Mouse (Mus musculus): ENCODE results near the gene Kif26b. TPM values are rescaled to one million over a fixed set of nuclear protein-coding genes. Genes with fewer than 3 reads are reported as not detected.

Gene Kif26b
- polyA plus RNA-seq, 1 experiment from 2014 or later, result 4.9 TPM

DNA sequence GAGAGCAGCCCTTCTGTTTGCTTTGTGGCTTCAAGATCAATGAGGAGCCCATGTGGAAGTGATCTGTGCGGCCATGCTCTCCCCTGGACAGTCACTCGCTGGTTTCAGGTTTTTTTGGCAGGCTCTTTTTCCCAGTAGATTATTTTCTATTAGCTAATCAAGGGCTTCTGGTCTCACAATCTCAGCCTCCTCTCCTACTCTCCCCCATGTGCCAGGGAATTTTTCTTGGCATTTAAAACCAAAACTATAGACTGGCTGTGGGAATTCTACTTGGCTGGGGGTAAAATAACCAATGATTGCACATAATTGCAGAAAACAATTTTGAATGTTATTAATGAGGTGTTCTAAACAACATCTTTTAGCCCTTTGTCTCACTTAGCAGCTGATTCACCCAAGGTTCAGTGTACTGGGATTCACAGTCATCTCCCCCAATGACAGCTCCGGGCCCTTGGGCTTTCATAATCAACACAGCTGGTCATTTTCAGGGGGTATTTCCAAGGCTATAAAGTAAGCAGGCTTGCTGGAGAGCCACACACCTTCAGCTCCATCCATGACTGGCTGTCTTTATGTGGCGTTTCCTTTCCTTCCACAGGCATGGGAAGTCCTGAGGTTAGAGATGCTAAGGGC, 44.6 kb downstream of the Kif26b start:
- no peak for ATAC-seq
- no peaks in the 10 kb centered on the region for H3K9me3 ChIP-seq
- no peak overlapping the region for H3K4me2 ChIP-seq (replicated peaks)
- no peaks in the 10 kb centered on the region; the same call in 1 of the 2 replicates for H3K27me3 ChIP-seq (replicated peaks)
- WGBS, result 81% methylated on average over 4 of the region's 4 CpGs
- 0 out of 2 replicates have a peak, but pooled peaks cover 2% of the 10 kb centered on the region for H3K36me3 ChIP-seq
- peaks cover 5% of the 10 kb centered on the region; the same call in 1 of the 2 replicates for H3K4me1 ChIP-seq (replicated peaks)
- H3K27ac ChIP-seq, result no peak overlapping the region
- H3K9ac ChIP-seq, result no peak overlapping the region
- H3K4me3 ChIP-seq (replicated peaks), result no peak overlapping the region

DNA sequence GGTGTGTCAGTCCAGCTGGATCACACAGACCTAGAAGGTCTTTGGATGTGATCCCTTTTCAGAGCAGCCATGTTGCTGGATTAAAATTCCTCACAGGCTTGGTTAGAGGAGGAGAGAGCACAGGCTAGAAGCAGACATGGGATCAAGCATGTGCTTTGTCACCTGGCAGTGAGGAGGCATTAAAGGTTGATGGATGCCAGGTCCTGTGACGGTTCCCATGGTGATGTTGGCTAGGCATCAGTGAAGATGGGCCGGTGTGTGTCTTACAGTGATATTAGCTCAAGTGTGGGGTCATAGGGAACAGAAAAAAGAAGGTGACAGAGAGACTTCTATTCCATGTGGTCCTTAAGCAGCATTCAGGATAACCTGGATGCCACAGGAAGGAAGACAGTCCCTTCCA, 46.8 kb downstream of the Kif26b start:
- 79% methylated on average over 2 of the region's 2 CpGs for WGBS
- no peak for ATAC-seq
- no peak overlapping the region for H3K27ac ChIP-seq
- H3K9ac ChIP-seq, result no peak overlapping the region
- H3K4me1 ChIP-seq (replicated peaks), result no peaks in the 10 kb centered on the region
- H3K4me3 ChIP-seq (replicated peaks), result no peak overlapping the region
- no peaks in the 10 kb centered on the region; the same call in 1 of the 2 replicates for H3K27me3 ChIP-seq (replicated peaks)
- 0 out of 2 replicates have a peak, but pooled peaks cover 2% of the 10 kb centered on the region for H3K36me3 ChIP-seq
- no peaks in the 10 kb centered on the region for H3K9me3 ChIP-seq
- no peak overlapping the region for H3K4me2 ChIP-seq (replicated peaks)

DNA sequence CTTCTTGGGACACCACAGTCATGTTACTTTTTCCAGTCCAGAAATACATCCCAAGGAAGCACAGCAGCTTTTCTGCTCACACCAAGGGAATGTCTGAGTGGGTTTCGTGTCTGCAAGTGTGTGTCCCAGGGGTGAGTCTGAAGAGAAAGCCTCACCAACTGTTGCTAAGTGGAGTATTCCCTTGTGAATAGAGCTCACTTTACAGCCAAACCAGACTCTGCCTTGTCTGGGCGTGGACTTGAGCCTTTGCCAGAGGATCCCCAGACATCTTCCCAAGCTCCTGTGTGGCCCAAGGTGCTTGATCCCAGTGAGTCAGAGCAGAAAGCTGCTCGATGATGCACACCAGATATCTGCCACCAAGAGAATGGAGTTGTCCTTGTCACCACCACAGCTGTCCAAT, 48.0 kb downstream of the Kif26b start:
- Histone ChIP-seq H3K4me1 (replicated peaks) (no peaks in the 10 kb centered on the region), H3K27me3 (replicated peaks) (no peaks in the 10 kb centered on the region), H3K36me3 (0 out of 2 replicates have a peak, but pooled peaks cover 2% of the 10 kb centered on the region), H3K9ac (no peak overlapping the region), H3K4me3 (replicated peaks) (no peak overlapping the region), H3K9me3 (no peaks in the 10 kb centered on the region), H3K4me2 (replicated peaks) (no peak overlapping the region), H3K27ac (no peak overlapping the region)
- no peak for ATAC-seq
- WGBS, result 68% methylated on average over 3 of the region's 3 CpGs

DNA sequence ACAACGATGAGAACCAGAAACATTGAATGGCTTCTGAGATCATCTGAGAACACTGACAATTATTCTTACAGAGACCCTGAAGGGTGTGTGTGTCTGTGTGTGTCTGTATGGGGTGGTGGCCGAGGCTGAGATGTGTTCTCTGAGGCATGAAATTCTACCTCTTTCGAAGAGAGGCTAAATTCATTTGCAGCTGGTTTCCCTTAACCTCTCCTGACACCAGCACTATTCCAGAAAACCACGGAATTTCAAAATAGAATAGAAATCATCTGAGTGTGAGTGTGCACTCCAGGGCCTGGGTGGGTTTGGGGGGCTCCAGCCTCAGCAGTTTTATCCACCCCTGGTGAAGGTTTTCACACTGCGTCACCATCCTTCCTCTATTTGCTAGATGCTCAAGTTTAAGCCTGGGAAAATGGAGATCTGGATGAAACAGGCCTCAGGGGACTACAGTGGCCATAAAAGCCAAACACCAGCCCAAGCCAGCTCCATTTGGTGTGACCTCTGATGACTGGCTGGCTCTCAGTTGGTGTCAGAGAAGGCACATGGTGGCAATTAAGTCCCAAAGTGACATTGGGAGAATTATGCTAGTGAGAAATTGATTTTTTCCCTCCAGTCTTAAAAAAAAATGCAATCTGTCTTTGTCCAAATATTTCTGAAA, 56.6 kb downstream of the Kif26b start:
- peaks cover 4% of the 10 kb centered on the region for H3K4me1 ChIP-seq (replicated peaks)
- H3K4me3 ChIP-seq (replicated peaks), result no peak overlapping the region
- no peaks in the 10 kb centered on the region for H3K9me3 ChIP-seq
- WGBS, result 70% methylated on average over 5 of the region's 5 CpGs
- ATAC-seq, result no peak
- H3K27ac ChIP-seq, result no peak overlapping the region
- no peak overlapping the region for H3K9ac ChIP-seq
- H3K4me2 ChIP-seq (replicated peaks), result no peak overlapping the region
- no peaks in the 10 kb centered on the region for H3K36me3 ChIP-seq
- H3K27me3 ChIP-seq (replicated peaks), result no peaks in the 10 kb centered on the region

DNA sequence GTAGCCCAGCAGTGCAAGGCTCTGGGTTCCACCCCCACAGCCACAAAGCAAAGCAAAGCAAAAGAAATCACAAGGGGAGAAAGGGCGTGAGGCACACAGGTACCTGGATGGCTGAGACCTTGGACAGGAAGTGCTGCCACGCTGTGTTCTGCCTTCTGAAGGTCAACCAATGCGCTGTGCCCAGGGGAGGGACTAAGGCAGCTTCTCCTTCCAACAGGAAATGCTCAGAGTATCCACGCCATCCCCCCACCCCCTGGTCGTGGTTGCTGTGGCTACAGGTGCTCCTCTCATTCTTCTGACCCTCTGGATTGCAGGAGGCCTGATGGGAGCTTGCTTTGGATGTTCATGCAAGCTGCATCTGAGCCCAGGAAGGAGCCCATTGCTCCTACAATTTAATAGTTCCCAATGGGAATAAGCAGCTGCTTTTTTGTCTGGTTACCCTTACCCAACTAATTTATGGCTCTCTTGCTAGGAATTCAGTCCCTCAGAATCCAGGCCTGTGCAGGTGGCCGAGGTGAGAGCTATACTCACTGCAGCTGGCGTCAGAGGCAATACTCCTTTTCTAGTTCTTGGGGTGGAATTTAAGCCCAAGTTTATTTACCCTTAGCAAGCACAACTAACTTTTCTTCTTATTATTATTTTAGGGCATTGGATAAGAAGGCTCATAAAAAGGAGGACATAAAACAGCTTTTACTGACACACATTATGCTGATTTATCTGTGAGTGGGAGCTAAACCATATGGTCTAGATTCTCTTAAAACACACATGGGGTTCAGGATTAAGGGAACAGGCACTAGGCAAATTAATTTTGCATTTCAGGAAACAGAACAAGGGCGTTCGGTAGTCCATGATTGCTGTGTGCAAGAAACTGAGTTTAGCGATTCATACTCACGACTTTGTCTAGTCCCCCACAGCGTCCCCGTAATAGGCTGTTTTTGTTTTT, 61.6 kb downstream of the Kif26b start:
- H3K4me1 ChIP-seq (replicated peaks), result peaks cover 5% of the 10 kb centered on the region
- no peak overlapping the region for H3K9ac ChIP-seq
- WGBS, result 62% methylated on average over 13 of the region's 13 CpGs
- H3K9me3 ChIP-seq, result no peaks in the 10 kb centered on the region
- ATAC-seq, result peak; percentile 83
- H3K4me2 ChIP-seq (replicated peaks), result peak overlapping the region; percentile 30; the same call in 1 of the 2 replicates
- no peak overlapping the region for H3K4me3 ChIP-seq (replicated peaks)
- H3K27me3 ChIP-seq (replicated peaks), result no peaks in the 10 kb centered on the region
- no peaks in the 10 kb centered on the region for H3K36me3 ChIP-seq
- H3K27ac ChIP-seq, result no peak overlapping the region

DNA sequence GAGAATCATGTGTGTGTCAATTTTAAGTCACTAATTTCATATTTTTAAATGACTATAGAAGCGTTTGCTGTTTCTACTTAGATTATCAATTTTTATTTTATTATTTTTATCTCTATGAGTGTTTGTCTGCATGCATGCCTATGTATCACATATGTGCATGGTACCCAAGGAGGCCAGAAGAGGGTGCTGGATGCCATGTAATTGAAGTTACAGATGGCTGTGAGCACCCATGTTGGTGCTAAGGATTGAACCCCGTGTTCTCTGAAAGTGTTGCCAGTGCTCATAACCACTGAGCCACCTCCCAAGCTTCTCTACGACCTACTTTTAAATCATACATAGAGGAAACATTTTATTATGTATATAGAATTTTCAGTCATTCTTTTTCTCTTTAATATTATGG, 68.2 kb downstream of the Kif26b start:
- Histone ChIP-seq H3K27me3 (replicated peaks) (no peaks in the 10 kb centered on the region), H3K4me1 (replicated peaks) (no peaks in the 10 kb centered on the region), H3K27ac (no peak overlapping the region), H3K4me3 (replicated peaks) (no peak overlapping the region), H3K4me2 (replicated peaks) (no peak overlapping the region), H3K9ac (no peak overlapping the region), H3K36me3 (no peaks in the 10 kb centered on the region), H3K9me3 (no peaks in the 10 kb centered on the region)
- no peak for ATAC-seq
- 94% methylated on average over 3 of the region's 3 CpGs for WGBS

DNA sequence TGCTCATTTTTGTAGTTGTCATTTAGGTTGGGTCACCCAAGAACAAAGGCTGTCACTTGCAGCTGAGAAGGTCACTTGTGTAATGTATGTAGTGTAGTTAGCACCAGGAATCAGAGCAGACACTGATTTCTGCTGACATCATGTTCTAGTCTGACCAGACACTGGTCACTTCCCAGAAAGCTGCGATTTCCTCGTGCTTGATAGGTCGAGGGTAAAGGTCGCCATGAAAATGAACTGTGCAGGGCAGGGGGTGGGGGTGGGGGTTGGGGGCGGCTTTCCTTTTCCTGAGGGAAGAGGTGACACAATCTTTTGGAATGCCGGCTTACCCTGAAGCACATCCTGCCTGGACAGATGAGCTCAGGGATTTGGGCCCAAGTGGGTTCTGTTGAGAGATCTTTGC, 68.8 kb downstream of the Kif26b start:
- Histone ChIP-seq H3K27me3 (replicated peaks) (no peaks in the 10 kb centered on the region), H3K9me3 (no peaks in the 10 kb centered on the region), H3K27ac (no peak overlapping the region), H3K4me1 (replicated peaks) (no peaks in the 10 kb centered on the region), H3K4me3 (replicated peaks) (no peak overlapping the region), H3K36me3 (no peaks in the 10 kb centered on the region), H3K9ac (no peak overlapping the region), H3K4me2 (replicated peaks) (no peak overlapping the region)
- 44% methylated on average over 6 of the region's 6 CpGs for WGBS
- ATAC-seq, result no peak

DNA sequence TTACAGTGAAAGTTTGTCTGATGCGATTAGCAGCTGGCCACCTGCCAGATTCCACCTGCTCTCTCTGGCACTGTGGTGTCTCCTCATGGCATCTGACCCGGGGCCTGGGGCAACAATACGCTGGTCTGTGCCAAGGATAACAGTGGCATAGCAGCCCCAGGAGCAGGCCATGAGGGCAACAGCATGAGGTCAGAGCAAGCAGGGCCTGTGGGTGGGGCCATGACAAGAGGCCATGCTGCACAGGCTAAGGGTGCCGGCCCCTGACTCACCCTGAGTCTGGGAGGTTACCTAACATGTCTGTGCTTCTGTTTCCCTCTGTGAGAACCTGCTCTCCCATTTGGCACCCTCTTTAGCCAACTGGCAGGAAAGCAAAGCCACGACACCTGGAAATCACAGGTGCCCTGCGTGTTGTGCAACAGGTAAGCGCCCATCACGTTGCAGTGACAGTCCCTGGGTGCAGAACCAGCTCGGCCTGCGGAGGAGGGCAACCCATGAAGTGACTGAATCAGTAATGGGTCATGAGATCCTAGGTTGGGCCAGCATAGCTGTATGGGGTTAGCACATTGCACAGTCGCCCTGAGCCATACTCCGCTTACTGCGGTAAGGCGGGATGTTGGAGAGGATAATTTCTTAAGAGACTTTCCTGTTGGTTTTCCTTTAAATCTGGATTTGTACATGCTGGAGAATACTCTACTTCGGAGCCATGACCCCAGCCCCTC, 72.1 kb downstream of the Kif26b start:
- Histone ChIP-seq H3K9ac (no peak overlapping the region), H3K4me2 (replicated peaks) (no peak overlapping the region), H3K27me3 (replicated peaks) (no peaks in the 10 kb centered on the region), H3K4me3 (replicated peaks) (no peak overlapping the region), H3K4me1 (replicated peaks) (no peaks in the 10 kb centered on the region), H3K36me3 (no peaks in the 10 kb centered on the region), H3K9me3 (no peaks in the 10 kb centered on the region), H3K27ac (no peak overlapping the region)
- peak; percentile 77 for ATAC-seq
- WGBS, result 79% methylated on average over 15 of the region's 15 CpGs

DNA sequence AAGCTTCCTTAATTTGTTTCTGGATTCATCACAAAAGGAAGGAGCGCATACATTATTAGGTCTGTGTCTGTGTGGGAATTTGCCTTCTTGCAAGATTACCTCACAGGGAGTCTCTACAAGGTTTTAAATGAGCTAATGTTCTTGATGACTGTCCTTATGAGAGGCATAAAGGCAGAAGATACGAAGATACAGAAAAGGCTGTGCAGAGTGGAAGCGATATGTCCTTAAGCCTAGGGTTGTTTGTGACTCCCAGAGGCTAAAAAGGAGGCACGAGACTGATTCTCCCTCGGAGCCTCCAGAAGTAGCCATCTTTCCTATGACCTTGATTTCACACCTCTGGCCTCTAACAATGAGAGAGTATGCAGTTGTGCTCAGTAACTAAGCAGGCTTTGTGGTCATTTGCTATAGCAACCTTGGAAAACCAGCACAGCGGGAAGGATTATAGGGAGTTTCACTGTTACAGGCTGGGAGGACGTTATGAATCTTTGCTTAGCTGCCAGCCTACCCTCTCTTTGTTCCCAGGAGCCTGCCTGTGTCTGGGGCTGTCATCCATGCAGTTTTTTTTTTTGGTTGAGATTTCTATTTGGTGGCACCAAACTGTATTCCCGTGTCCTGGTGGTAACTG, 80.3 kb downstream of the Kif26b start:
- Histone ChIP-seq H3K9ac (no peak overlapping the region), H3K27me3 (replicated peaks) (no peaks in the 10 kb centered on the region), H3K27ac (no peak overlapping the region), H3K36me3 (no peaks in the 10 kb centered on the region), H3K4me3 (replicated peaks) (no peak overlapping the region), H3K4me2 (replicated peaks) (no peak overlapping the region), H3K4me1 (replicated peaks) (0 out of 2 replicates have a peak, but pooled peaks cover 8% of the 10 kb centered on the region), H3K9me3 (no peaks in the 10 kb centered on the region)
- ATAC-seq, result no peak
- 76% methylated on average over 8 of the region's 8 CpGs for WGBS

DNA sequence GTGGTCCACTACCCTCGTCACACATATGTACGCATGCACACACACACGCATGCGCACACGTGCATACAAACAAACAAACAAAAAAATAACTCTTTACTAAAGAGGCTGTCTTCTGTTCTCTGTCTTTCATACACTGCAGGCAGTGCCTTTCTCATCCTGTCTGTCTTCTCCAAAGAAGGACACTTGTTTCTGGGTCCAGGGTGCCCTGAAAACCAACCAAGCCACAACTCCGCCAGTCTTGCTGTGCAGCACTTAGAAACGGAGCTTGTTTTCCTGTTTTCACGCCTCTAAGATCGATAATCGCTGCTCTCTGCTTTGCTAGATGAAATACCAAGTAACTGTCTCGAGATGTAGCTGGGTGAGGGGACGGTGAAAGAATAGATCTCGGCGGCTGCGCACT, 82.6 kb downstream of the Kif26b start:
- H3K4me2 ChIP-seq (replicated peaks), result no peak overlapping the region
- ATAC-seq, result no peak
- no peaks in the 10 kb centered on the region for H3K9me3 ChIP-seq
- H3K27me3 ChIP-seq (replicated peaks), result no peaks in the 10 kb centered on the region
- WGBS, result 86% methylated on average over 15 of the region's 15 CpGs
- H3K4me3 ChIP-seq (replicated peaks), result no peak overlapping the region
- 0 out of 2 replicates have a peak, but pooled peaks cover 8% of the 10 kb centered on the region for H3K4me1 ChIP-seq (replicated peaks)
- no peak overlapping the region for H3K9ac ChIP-seq
- H3K36me3 ChIP-seq, result no peaks in the 10 kb centered on the region
- no peak overlapping the region for H3K27ac ChIP-seq

DNA sequence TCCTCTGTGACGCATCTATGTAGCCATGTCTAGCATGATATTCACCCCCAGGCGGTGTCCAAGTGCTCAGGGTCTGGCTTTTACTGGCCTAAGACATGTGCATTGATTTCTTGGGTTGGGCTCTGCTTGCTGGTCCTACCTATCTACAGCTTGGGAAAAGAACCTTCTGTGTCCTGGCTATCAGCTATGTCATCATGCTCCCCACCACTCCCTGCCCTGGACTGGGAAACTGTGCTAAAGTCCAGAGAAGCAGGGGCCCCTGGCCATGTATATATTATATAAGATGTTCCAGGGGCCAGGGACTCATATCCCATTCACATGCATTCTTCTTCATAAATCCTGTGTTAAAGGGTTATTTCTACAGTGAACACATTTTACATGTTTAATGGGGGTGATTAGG, 92.4 kb downstream of the Kif26b start:
- no peak overlapping the region for H3K4me3 ChIP-seq (replicated peaks)
- H3K27me3 ChIP-seq (replicated peaks), result no peaks in the 10 kb centered on the region
- H3K36me3 ChIP-seq, result no peaks in the 10 kb centered on the region
- H3K4me1 ChIP-seq (replicated peaks), result 0 out of 2 replicates have a peak, but pooled peaks cover 7% of the 10 kb centered on the region
- no peaks in the 10 kb centered on the region for H3K9me3 ChIP-seq
- WGBS, result 94% methylated on average over 2 of the region's 2 CpGs
- no peak overlapping the region for H3K27ac ChIP-seq
- no peak overlapping the region for H3K4me2 ChIP-seq (replicated peaks)
- peak; percentile 92 for ATAC-seq
- no peak overlapping the region for H3K9ac ChIP-seq
